ENCODE assay signal across 14 mouse cellular contexts in the genomic region with DNA sequence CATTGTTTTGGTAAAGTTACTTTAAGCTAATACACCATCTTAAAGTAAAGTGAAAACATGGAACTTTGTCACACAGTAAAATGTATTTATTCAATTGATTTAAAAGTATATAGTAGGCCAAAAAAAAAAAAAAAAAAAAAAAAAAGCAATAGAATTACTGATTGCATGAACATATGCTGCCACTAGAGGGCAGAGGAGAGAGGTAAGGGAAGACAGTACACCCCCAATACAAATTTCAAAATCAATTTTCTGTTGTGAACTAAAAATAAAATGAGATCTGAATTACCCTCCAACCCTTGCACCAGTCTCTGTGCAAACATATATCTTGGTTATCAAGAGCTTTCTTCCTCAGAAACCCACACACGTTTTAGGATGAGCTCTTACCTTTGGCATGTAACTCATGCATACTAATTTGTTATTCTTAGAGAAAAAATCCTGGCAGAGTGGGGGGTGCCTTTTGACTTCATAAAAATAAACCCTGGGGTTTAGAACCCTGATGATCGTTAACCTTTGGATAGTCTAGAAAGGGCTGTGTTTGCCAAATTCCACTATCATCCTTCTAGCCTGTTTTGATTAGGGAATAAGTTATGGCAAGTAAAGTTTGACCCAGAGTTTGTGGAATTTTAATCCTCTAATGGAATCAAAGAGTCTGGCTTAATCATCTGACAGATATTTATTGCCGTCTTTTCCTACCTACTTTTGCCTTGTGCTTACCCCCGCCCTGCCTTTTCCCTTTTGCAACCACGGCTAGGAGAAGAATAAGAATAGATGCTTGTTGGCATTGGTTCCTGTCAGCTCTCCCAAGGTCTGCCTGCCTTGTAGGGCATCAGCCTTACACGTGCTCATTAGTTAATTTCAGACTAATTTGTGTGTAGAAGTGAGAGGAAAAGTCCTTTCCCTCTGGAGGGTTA.
DNase-seq lines count a peak whose midpoint lies in the region; ATAC-seq and TF ChIP-seq lines count a peak whose summit lies in the region.
"Had no signal": no experiment of that assay in that cellular context is flagged by ENCODE, and none has a peak within 500 bp of the region (broad histone marks: within the 10 kb centered on the region; RNA-seq: fewer than 3 reads in every experiment).

No protein-coding gene starts in this region.

- POLR2A ChIA-PET in Patski (lab: Charles Lee): no interaction called here

- in situ Hi-C loops in Patski (cut with MboI; ENCODE audit: low pct_unique_long_range_greater_than_20kb): no loop called here

- intact Hi-C loops in gastrocnemius, adult 2 months (cut with DNase I): no loop called here
- intact Hi-C loops in gastrocnemius, postnatal 36 days (cut with DNase I): no loop called here
- intact Hi-C loops in left cerebral cortex, adult 2 months (cut with DNase I): no loop called here
- intact Hi-C loops in left cerebral cortex, postnatal 25 days (cut with DNase I): no loop called here

- DNase-seq in gastrocnemius, adult 2 months: no peak
- DNase-seq in gastrocnemius, postnatal 36 days: no peak
- DNase-seq in left cerebral cortex, adult 2 months (ENCODE audit: extremely low spot score in 1 of 2, low spot score in 2 of 2): no peak
- DNase-seq in left cerebral cortex, postnatal 25 days (ENCODE audit: low spot score in 2 of 2): no peak
- peak; percentile 24 for DNase-seq in 416B (ENCODE audit: low read depth)
- peak; percentile 49 for DNase-seq in Patski (ENCODE audit: low read depth, low spot score)
- no peak for DNase-seq in cerebellum, adult 2 months
- DNase-seq: cerebellum, adult 9-10 months; heart, postnatal 14 days; right cerebral cortex, adult 18-20 months had no signal

- peak; percentile 80 for ATAC-seq in Patski
- ATAC-seq in monocyte, adult 5-6 weeks (replicated peaks; ENCODE audit: insufficient number of reproducible peaks, low FRiP score, low TSS enrichment, poor library complexity, severe bottlenecking): no peak

- no peaks in the 10 kb centered on the region for H3K4me1 ChIP-seq in cerebellum, adult 2 months (ENCODE audit: control insufficient read depth, insufficient read depth, low read length)
- H3K4me1 ChIP-seq: embryonic facial prominence, embryonic 13.5 days; liver, embryonic 15.5 days; neural tube, embryonic 12.5 days had no signal

- TF ChIP-seq POLR2A in cerebellum, adult 2 months (IDR thresholded peaks at IDR 0.05; ENCODE audit: borderline replicate concordance, insufficient read depth, low read length): no peak

- peak; percentile 41 for TF ChIP-seq CTCF in gastrocnemius, adult 2 months (IDR thresholded peaks at IDR 0.05)
- TF ChIP-seq CTCF in left cerebral cortex, adult 2 months (IDR thresholded peaks at IDR 0.05): peak; percentile 44
- TF ChIP-seq CTCF in Patski (IDR thresholded peaks at IDR 0.05): no peak
- no peak for TF ChIP-seq CTCF in cerebellum, adult 2 months (IDR thresholded peaks at IDR 0.05; ENCODE audit: borderline replicate concordance, insufficient read depth, low read depth, low read length)

- CTCF ChIA-PET in Patski (lab: Charles Lee): interaction anchor here (0.9 to 1.0 kb wide), 3 partner anchors 14 to 19 kb away, joined by 3 read pairs; no protein-coding TSS in a partner anchor

- H3K4me3 ChIP-seq in gastrocnemius, adult 2 months: no peak overlapping the region
- no peak overlapping the region for H3K4me3 ChIP-seq in left cerebral cortex, adult 2 months
- H3K4me3 ChIP-seq in cerebellum, adult 2 months (replicated peaks; ENCODE audit: insufficient read depth, low read depth, low read length): no peak overlapping the region
- H3K4me3 ChIP-seq: embryonic facial prominence, embryonic 13.5 days; liver, embryonic 15.5 days; neural tube, embryonic 12.5 days had no signal

- WGBS in cerebellum, adult 2 months: 66% methylated on average over 6 of the region's 6 CpGs

- no peaks in the 10 kb centered on the region for H3K27me3 ChIP-seq in Patski
- H3K27me3 ChIP-seq in cerebellum, adult 2 months (ENCODE audit: control insufficient read depth, insufficient read depth, low read length): no peaks in the 10 kb centered on the region
- H3K27me3 ChIP-seq: embryonic facial prominence, embryonic 13.5 days; liver, embryonic 15.5 days; neural tube, embryonic 12.5 days had no signal

- H3K27ac ChIP-seq in gastrocnemius, adult 2 months: no peak overlapping the region
- no peak overlapping the region for H3K27ac ChIP-seq in left cerebral cortex, adult 2 months
- no peak overlapping the region for H3K27ac ChIP-seq in cerebellum, adult 2 months (ENCODE audit: insufficient read depth, low read length)
- H3K27ac ChIP-seq: embryonic facial prominence, embryonic 13.5 days; liver, embryonic 15.5 days; neural tube, embryonic 12.5 days had no signal

Comparison
In these comparisons a context has a peak if more than half of its experiments do, and no peak if none do; other contexts are left out.
1. DNase-seq: peak in 416B (single experiment) and Patski (single experiment); none in gastrocnemius, adult 2 months (single experiment), gastrocnemius, postnatal 36 days (0 of 2), left cerebral cortex, adult 2 months (0 of 2), left cerebral cortex, postnatal 25 days (0 of 2) and cerebellum, adult 2 months (0 of 2).
2. CTCF ChIP-seq: peak in gastrocnemius, adult 2 months (single experiment) and left cerebral cortex, adult 2 months (single experiment); none in Patski (single experiment) and cerebellum, adult 2 months (single experiment).